Mouse (Mus musculus) MEL (cell line): ENCODE data around the gene Ndufs4. TPM values are rescaled to one million over a fixed set of nuclear protein-coding genes. Genes with fewer than 3 reads are reported as not detected.

Experiments used
- DNase-seq: peaks from one replicate; pipeline ENCODE4 v3.0.0; 2011; ENCODE audit warnings: low read depth, low spot score
- H3K27ac ChIP-seq: 2 replicates; pipeline ENCODE4 v1.5.1; 2012; ENCODE audit warnings: low read depth, mild to moderate bottlenecking, control low read depth, low read length, moderate library complexity; ENCODE audit not compliant: control insufficient read depth
- H3K27me3 ChIP-seq, 2 experiments: fragments of 150-350 bp in 1 of 2; sonication (generic) in 1 of 2; 2 replicates each; pipeline ENCODE4 v1.6.1; 2012; ENCODE audit warnings: low read length in 2 of 2, mild to moderate bottlenecking in 2 of 2, improper control_type of control experiment in 1 of 2, moderate library complexity in 1 of 2; ENCODE audit not compliant: insufficient read depth in 2 of 2, control insufficient read depth in 1 of 2
- H3K36me3 ChIP-seq, 2 experiments: 2 replicates each; pipeline ENCODE4 v1.6.1; 2012 to 2014; ENCODE audit warnings: low read length in 2 of 2, improper control_type of control experiment in 1 of 2, inconsistent platforms in 1 of 2, mild to moderate bottlenecking in 1 of 2; ENCODE audit not compliant: insufficient read depth in 2 of 2, control insufficient read depth in 1 of 2
- H3K4me1 ChIP-seq, 2 experiments: fragments of 150-350 bp in 1 of 2; sonication (generic) in 1 of 2; 2 replicates each; pipeline ENCODE4 v1.6.1; 2012; ENCODE audit warnings: low read length in 2 of 2, improper control_type of control experiment in 1 of 2, mild to moderate bottlenecking in 1 of 2; ENCODE audit not compliant: insufficient read depth in 2 of 2, control insufficient read depth in 1 of 2
- H3K4me3 ChIP-seq, 2 experiments: fragments of 150-350 bp in 1 of 2; sonication (generic) in 1 of 2; 2 replicates each; pipeline ENCODE4 v1.5.1; 2012; ENCODE audit warnings: low read depth in 2 of 2, low read length in 2 of 2, mild to moderate bottlenecking in 2 of 2, moderate library complexity in 2 of 2, control low read depth in 1 of 2, improper control_type of control experiment in 1 of 2; ENCODE audit not compliant: control insufficient read depth in 1 of 2, insufficient read depth in 1 of 2
- H3K79me2 ChIP-seq: 2 replicates; pipeline ENCODE4 v1.6.1; 2012; ENCODE audit warnings: mild to moderate bottlenecking, low read length, moderate library complexity; ENCODE audit not compliant: control insufficient read depth, poor library complexity, insufficient read depth
- H3K9ac ChIP-seq: 2 replicates; pipeline ENCODE4 v1.6.1; 2012; ENCODE audit warnings: low read depth, mild to moderate bottlenecking, control low read depth, low read length, moderate library complexity; ENCODE audit not compliant: control insufficient read depth, poor library complexity, severe bottlenecking
- H3K9me3 ChIP-seq: fragments of 150-350 bp; sonication (generic); replicated peaks from 2 replicates; pipeline ENCODE4 v1.6.1; 2012; ENCODE audit warnings: mild to moderate bottlenecking, low read length, improper control_type of control experiment, moderate library complexity; ENCODE audit not compliant: insufficient read depth
- CHD1 ChIP-seq: IDR thresholded peaks from 2 replicates; pipeline ENCODE4 v1.6.1; 2012; ENCODE audit warnings: low read depth, mild to moderate bottlenecking, inconsistent platforms, low read length, improper control_type of control experiment
- CHD2 ChIP-seq: IDR thresholded peaks from 2 replicates; pipeline ENCODE4 v1.6.1; 2011; ENCODE audit warnings: low read length, improper control_type of control experiment
- ELF1 ChIP-seq: IDR thresholded peaks from 2 replicates; pipeline ENCODE4 v1.6.1; 2014; ENCODE audit warnings: low read depth, mild to moderate bottlenecking, inconsistent platforms, low read length, improper control_type of control experiment, moderate library complexity
- ETS1 ChIP-seq: IDR thresholded peaks from 2 replicates; pipeline ENCODE4 v1.6.1; 2012; ENCODE audit warnings: low read depth, mild to moderate bottlenecking, inconsistent platforms, low read length, improper control_type of control experiment, moderate library complexity
- GABPA ChIP-seq: IDR thresholded peaks from 2 replicates; pipeline ENCODE4 v1.6.1; 2012; ENCODE audit warnings: low read depth, mild to moderate bottlenecking, inconsistent platforms, low read length, improper control_type of control experiment, moderate library complexity
- GATA1 ChIP-seq: IDR thresholded peaks from 2 replicates; pipeline ENCODE4 v1.6.1; 2011; ENCODE audit warnings: low read depth, low read length, improper control_type of control experiment
- MXI1 ChIP-seq: IDR thresholded peaks from 2 replicates; pipeline ENCODE4 v1.6.1; 2011; ENCODE audit warnings: mild to moderate bottlenecking, low read depth, low read length, improper control_type of control experiment
- MYB ChIP-seq: IDR thresholded peaks from 2 replicates; pipeline ENCODE4 v1.6.1; 2011; ENCODE audit warnings: mild to moderate bottlenecking, low read depth, low read length, improper control_type of control experiment
- MYC ChIP-seq: IDR thresholded peaks from 2 replicates; pipeline ENCODE4 v1.6.1; 2011; ENCODE audit warnings: low read depth, mild to moderate bottlenecking, low read length, improper control_type of control experiment, moderate library complexity
- NRF1 ChIP-seq: IDR thresholded peaks from 2 replicates; pipeline ENCODE4 v1.6.1; 2014; ENCODE audit warnings: low read depth, mild to moderate bottlenecking, inconsistent platforms, low read length, improper control_type of control experiment, moderate library complexity; ENCODE audit not compliant: poor library complexity, insufficient read depth, severe bottlenecking
- RAD21 ChIP-seq: IDR thresholded peaks from 2 replicates; pipeline ENCODE4 v1.6.1; 2011; ENCODE audit warnings: mild to moderate bottlenecking, low read depth, low read length, improper control_type of control experiment
- RCOR1 ChIP-seq: IDR thresholded peaks from 2 replicates; pipeline ENCODE4 v1.6.1; 2012; ENCODE audit warnings: low read depth, mild to moderate bottlenecking, inconsistent platforms, low read length, improper control_type of control experiment
- UBTF ChIP-seq: IDR thresholded peaks from 2 replicates; pipeline ENCODE4 v1.6.1; 2012; ENCODE audit warnings: low read depth, mild to moderate bottlenecking, inconsistent platforms, low read length, improper control_type of control experiment, moderate library complexity, borderline replicate concordance; ENCODE audit not compliant: insufficient read depth
- ZC3H11A ChIP-seq: IDR thresholded peaks from 2 replicates; pipeline ENCODE4 v1.6.1; 2012; ENCODE audit warnings: low read depth, mild to moderate bottlenecking, inconsistent platforms, low read length, improper control_type of control experiment
- ZKSCAN1 ChIP-seq: IDR thresholded peaks from 2 replicates; pipeline ENCODE4 v1.6.1; 2012; ENCODE audit warnings: low read depth, mild to moderate bottlenecking, inconsistent platforms, low read length, improper control_type of control experiment, moderate library complexity
- ZMIZ1 ChIP-seq: IDR thresholded peaks from 2 replicates; pipeline ENCODE4 v1.6.1; 2012; ENCODE audit warnings: low read depth, mild to moderate bottlenecking, inconsistent platforms, low read length, improper control_type of control experiment, moderate library complexity
- polyA plus RNA-seq, 2 experiments: library from polyadenylated mRNA; stranded (reverse) in 1 of 2; unstranded in 1 of 2; fragments of >175 nt in 1 of 2; fragments of >200 nt in 1 of 2; gene quantifications; 2 replicates each; pipeline versions ENCODE4 v1.2.1 to v1.2.4; 2012; ENCODE audit warnings: low replicate concordance in 2 of 2, low read depth in 1 of 2; ENCODE audit not compliant: insufficient read length in 2 of 2, insufficient read depth in 1 of 2, missing spikeins in 1 of 2
- total RNA-seq: library from RNA; depleted of rRNA; stranded (reverse); fragments of 300-350 nt; gene quantifications from 2 replicates; pipeline ENCODE4 v1.2.3, GENCODE M21; 2012

The Ndufs4 gene
- total and polyA plus RNA-seq, 3 experiments = 76.8 to 176 TPM; not detected in 1

DNA sequence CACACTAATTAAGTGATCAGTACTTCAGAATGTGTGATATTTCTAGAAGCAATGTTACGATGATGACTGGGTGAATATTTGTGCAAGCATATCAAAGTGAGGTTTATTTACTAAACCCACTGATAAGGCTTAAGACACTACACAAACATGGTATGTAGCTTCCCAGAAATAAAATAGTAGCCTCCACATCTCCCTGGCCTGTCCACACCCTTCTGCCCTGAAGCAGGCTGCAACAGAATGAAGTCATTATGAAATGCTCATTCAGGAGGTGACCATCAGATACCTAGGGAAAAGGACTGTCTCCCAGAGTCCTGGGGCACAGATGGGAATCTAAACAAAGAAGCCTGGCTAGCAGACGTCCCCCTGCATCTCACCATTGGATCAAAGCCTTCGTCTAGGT lies 73.1 kb downstream of the Ndufs4 start:
- Histone ChIP-seq H3K27ac (no peak overlapping the region), H3K4me1 (peaks cover 4 to 10% of the 10 kb centered on the region in 2 experiments), H3K27me3 (no peaks in the 10 kb centered on the region), H3K9ac (no peak overlapping the region), H3K36me3 (peaks cover 2 to 17% of the 10 kb centered on the region in 2 experiments), H3K4me3 (no peak overlapping the region), H3K79me2 (no peaks in the 10 kb centered on the region), H3K9me3 (no peaks in the 10 kb centered on the region)
- TF ChIP-seq UBTF (no peak), MYB (no peak), ZMIZ1 (no peak), MXI1 (no peak), RCOR1 (no peak), MYC (no peak), GATA1 (no peak)
- no peak for DNase-seq

DNA sequence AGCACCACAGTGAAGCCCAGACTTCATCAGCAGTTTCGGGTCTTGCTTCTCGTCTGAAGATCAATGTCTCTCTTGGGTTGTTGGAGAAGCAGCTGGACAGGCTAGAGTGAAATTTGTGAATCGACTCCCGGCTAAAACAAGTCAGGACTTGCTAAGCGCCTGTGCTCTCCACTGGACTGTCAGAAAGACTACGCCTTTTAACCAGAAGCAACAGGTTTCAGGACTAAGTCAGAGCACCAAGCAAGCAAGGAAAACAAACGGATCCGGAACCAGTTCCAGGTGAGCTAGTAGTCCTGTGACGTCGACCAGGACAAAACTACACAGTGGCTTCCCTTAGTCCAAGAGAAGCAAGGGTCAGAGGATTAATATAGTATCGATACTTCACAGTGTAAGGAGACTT lies 77.5 kb downstream of the Ndufs4 start:
- Histone ChIP-seq H3K36me3 (peaks cover 3 to 11% of the 10 kb centered on the region in 2 experiments), H3K27ac (no peak overlapping the region), H3K9ac (no peak overlapping the region), H3K27me3 (no peaks in the 10 kb centered on the region), H3K9me3 (no peaks in the 10 kb centered on the region), H3K79me2 (no peaks in the 10 kb centered on the region), H3K4me1 (peaks cover 0 to 2% of the 10 kb centered on the region in 2 experiments; a peak in 2 of 4 replicates), H3K4me3 (no peak overlapping the region)
- DNase-seq = no peak
- no peak for TF ChIP-seq ETS1
- TF ChIP-seq CHD2 = no peak

DNA sequence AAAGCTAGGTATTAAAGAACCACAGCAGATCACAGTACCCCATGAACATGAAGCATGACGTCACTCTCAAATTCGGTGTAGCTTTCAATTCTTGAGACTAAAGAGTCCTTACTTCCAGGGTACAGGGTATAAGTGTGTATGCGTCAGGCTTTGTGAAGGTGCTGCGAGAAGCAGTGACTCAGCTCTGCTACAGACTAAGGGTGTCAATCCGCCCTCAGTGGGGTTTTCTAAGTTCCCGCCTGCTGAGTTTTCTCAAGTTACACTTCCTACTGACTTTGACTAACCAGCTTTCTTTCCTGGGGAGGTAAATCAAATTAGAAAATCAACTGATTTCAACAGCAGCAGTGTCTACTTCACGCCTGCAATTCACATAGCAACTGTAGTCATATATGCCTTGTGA lies 83.4 kb downstream of the Ndufs4 start:
- DNase-seq = no peak
- H3K9me3 ChIP-seq = no peaks in the 10 kb centered on the region
- H3K4me1 ChIP-seq = no peaks in the 10 kb centered on the region
- no peak overlapping the region for H3K4me3 ChIP-seq
- TF ChIP-seq ETS1 (no peak), CHD1 (no peak), GABPA (no peak), ELF1 (no peak), NRF1 (no peak), ZKSCAN1 (no peak), GATA1 (no peak), RAD21 (no peak), ZC3H11A (no peak), MXI1 (no peak)
- peaks cover under 1 to 3% of the 10 kb centered on the region in 2 experiments; a peak in 3 of 4 replicates for H3K36me3 ChIP-seq
- no peak overlapping the region for H3K27ac ChIP-seq
- no peaks in the 10 kb centered on the region for H3K27me3 ChIP-seq
- H3K79me2 ChIP-seq = no peaks in the 10 kb centered on the region
- H3K9ac ChIP-seq = no peak overlapping the region
